Mouse (Mus musculus) MEL (cell line): ENCODE data around the gene Kctd17. TPM values are rescaled to one million over a fixed set of nuclear protein-coding genes. Genes with fewer than 3 reads are reported as not detected.

Experiments used
- DNase-seq: peaks from one replicate; pipeline ENCODE4 v3.0.0; 2011; ENCODE audit warnings: low read depth, low spot score
- H3K27ac ChIP-seq: 2 replicates; pipeline ENCODE4 v1.5.1; 2012; ENCODE audit warnings: low read depth, mild to moderate bottlenecking, control low read depth, low read length, moderate library complexity; ENCODE audit not compliant: control insufficient read depth
- H3K27me3 ChIP-seq, 2 experiments: fragments of 150-350 bp in 1 of 2; sonication (generic) in 1 of 2; 2 replicates each; pipeline ENCODE4 v1.6.1; 2012; ENCODE audit warnings: low read length in 2 of 2, mild to moderate bottlenecking in 2 of 2, improper control_type of control experiment in 1 of 2, moderate library complexity in 1 of 2; ENCODE audit not compliant: insufficient read depth in 2 of 2, control insufficient read depth in 1 of 2
- H3K36me3 ChIP-seq, 2 experiments: 2 replicates each; pipeline ENCODE4 v1.6.1; 2012 to 2014; ENCODE audit warnings: low read length in 2 of 2, improper control_type of control experiment in 1 of 2, inconsistent platforms in 1 of 2, mild to moderate bottlenecking in 1 of 2; ENCODE audit not compliant: insufficient read depth in 2 of 2, control insufficient read depth in 1 of 2
- H3K4me1 ChIP-seq, 2 experiments: fragments of 150-350 bp in 1 of 2; sonication (generic) in 1 of 2; 2 replicates each; pipeline ENCODE4 v1.6.1; 2012; ENCODE audit warnings: low read length in 2 of 2, improper control_type of control experiment in 1 of 2, mild to moderate bottlenecking in 1 of 2; ENCODE audit not compliant: insufficient read depth in 2 of 2, control insufficient read depth in 1 of 2
- H3K4me3 ChIP-seq, 2 experiments: fragments of 150-350 bp in 1 of 2; sonication (generic) in 1 of 2; 2 replicates each; pipeline ENCODE4 v1.5.1; 2012; ENCODE audit warnings: low read depth in 2 of 2, low read length in 2 of 2, mild to moderate bottlenecking in 2 of 2, moderate library complexity in 2 of 2, control low read depth in 1 of 2, improper control_type of control experiment in 1 of 2; ENCODE audit not compliant: control insufficient read depth in 1 of 2, insufficient read depth in 1 of 2
- H3K79me2 ChIP-seq: 2 replicates; pipeline ENCODE4 v1.6.1; 2012; ENCODE audit warnings: mild to moderate bottlenecking, low read length, moderate library complexity; ENCODE audit not compliant: control insufficient read depth, poor library complexity, insufficient read depth
- H3K9ac ChIP-seq: 2 replicates; pipeline ENCODE4 v1.6.1; 2012; ENCODE audit warnings: low read depth, mild to moderate bottlenecking, control low read depth, low read length, moderate library complexity; ENCODE audit not compliant: control insufficient read depth, poor library complexity, severe bottlenecking
- H3K9me3 ChIP-seq: fragments of 150-350 bp; sonication (generic); replicated peaks from 2 replicates; pipeline ENCODE4 v1.6.1; 2012; ENCODE audit warnings: mild to moderate bottlenecking, low read length, improper control_type of control experiment, moderate library complexity; ENCODE audit not compliant: insufficient read depth
- BHLHE40 ChIP-seq: IDR thresholded peaks from 2 replicates; pipeline ENCODE4 v1.6.1; 2012; ENCODE audit warnings: low read depth, mild to moderate bottlenecking, inconsistent platforms, low read length, improper control_type of control experiment, borderline replicate concordance
- CHD2 ChIP-seq: IDR thresholded peaks from 2 replicates; pipeline ENCODE4 v1.6.1; 2011; ENCODE audit warnings: low read length, improper control_type of control experiment
- E2F4 ChIP-seq: IDR thresholded peaks from 2 replicates; pipeline ENCODE4 v1.6.1; 2011; ENCODE audit warnings: low read depth, low read length, improper control_type of control experiment, borderline replicate concordance
- ELF1 ChIP-seq: IDR thresholded peaks from 2 replicates; pipeline ENCODE4 v1.6.1; 2014; ENCODE audit warnings: low read depth, mild to moderate bottlenecking, inconsistent platforms, low read length, improper control_type of control experiment, moderate library complexity
- ETS1 ChIP-seq: IDR thresholded peaks from 2 replicates; pipeline ENCODE4 v1.6.1; 2012; ENCODE audit warnings: low read depth, mild to moderate bottlenecking, inconsistent platforms, low read length, improper control_type of control experiment, moderate library complexity
- GABPA ChIP-seq: IDR thresholded peaks from 2 replicates; pipeline ENCODE4 v1.6.1; 2012; ENCODE audit warnings: low read depth, mild to moderate bottlenecking, inconsistent platforms, low read length, improper control_type of control experiment, moderate library complexity
- MAFK ChIP-seq: IDR thresholded peaks from 2 replicates; pipeline ENCODE4 v1.6.1; 2011; ENCODE audit warnings: low read depth, mild to moderate bottlenecking, low read length, improper control_type of control experiment, borderline replicate concordance
- MAX ChIP-seq: IDR thresholded peaks from 2 replicates; pipeline ENCODE4 v1.6.1; 2011; ENCODE audit warnings: low read length, improper control_type of control experiment
- MAZ ChIP-seq: IDR thresholded peaks from 2 replicates; pipeline ENCODE4 v1.6.1; 2012; ENCODE audit warnings: low read depth, mild to moderate bottlenecking, inconsistent platforms, low read length, improper control_type of control experiment
- MEF2A ChIP-seq: IDR thresholded peaks from 2 replicates; pipeline ENCODE4 v1.6.1; 2014; ENCODE audit warnings: low read depth, mild to moderate bottlenecking, inconsistent platforms, low read length, improper control_type of control experiment; ENCODE audit not compliant: poor library complexity, insufficient replicate concordance, severe bottlenecking; ENCODE audit errors: extremely low read depth
- MXI1 ChIP-seq: IDR thresholded peaks from 2 replicates; pipeline ENCODE4 v1.6.1; 2011; ENCODE audit warnings: mild to moderate bottlenecking, low read depth, low read length, improper control_type of control experiment
- MYC ChIP-seq: IDR thresholded peaks from 2 replicates; pipeline ENCODE4 v1.6.1; 2011; ENCODE audit warnings: low read depth, mild to moderate bottlenecking, low read length, improper control_type of control experiment, moderate library complexity
- POLR2A ChIP-seq, 2 experiments: IDR thresholded peaks; 2 replicates each; pipeline ENCODE4 v1.6.1; 2011 to 2012; ENCODE audit warnings: low read length in 2 of 2, mild to moderate bottlenecking in 2 of 2, control low read depth in 1 of 2, improper control_type of control experiment in 1 of 2, low read depth in 1 of 2, moderate library complexity in 1 of 2; ENCODE audit not compliant: control insufficient read depth in 1 of 2, insufficient read depth in 1 of 2, poor library complexity in 1 of 2
- POLR2AphosphoS5 ChIP-seq: IDR thresholded peaks from 2 replicates; pipeline ENCODE4 v1.6.1; 2012; ENCODE audit warnings: low read depth, borderline replicate concordance, mild to moderate bottlenecking, inconsistent platforms, low read length, moderate library complexity, mixed read lengths
- SIN3A ChIP-seq: IDR thresholded peaks from 2 replicates; pipeline ENCODE4 v1.6.1; 2012; ENCODE audit warnings: low read length, improper control_type of control experiment, inconsistent platforms
- SMC3 ChIP-seq: IDR thresholded peaks from 2 replicates; pipeline ENCODE4 v1.6.1; 2011; ENCODE audit warnings: low read depth, low read length, improper control_type of control experiment
- TAL1 ChIP-seq: IDR thresholded peaks from 2 replicates; pipeline ENCODE4 v1.6.1; 2012; ENCODE audit warnings: mild to moderate bottlenecking, inconsistent platforms, low read length, moderate library complexity, mixed read lengths
- TBP ChIP-seq: IDR thresholded peaks from 2 replicates; pipeline ENCODE4 v1.8.0; 2011; ENCODE audit warnings: low read depth, low read length, improper control_type of control experiment
- TCF12 ChIP-seq: IDR thresholded peaks from 2 replicates; pipeline ENCODE4 v1.6.1; 2014; ENCODE audit warnings: low read depth, mild to moderate bottlenecking, inconsistent platforms, low read length, improper control_type of control experiment, moderate library complexity
- UBTF ChIP-seq: IDR thresholded peaks from 2 replicates; pipeline ENCODE4 v1.6.1; 2012; ENCODE audit warnings: low read depth, mild to moderate bottlenecking, inconsistent platforms, low read length, improper control_type of control experiment, moderate library complexity, borderline replicate concordance; ENCODE audit not compliant: insufficient read depth
- USF1 ChIP-seq: IDR thresholded peaks from 2 replicates; pipeline ENCODE4 v1.6.1; 2014; ENCODE audit warnings: low read depth, mild to moderate bottlenecking, inconsistent platforms, low read length, improper control_type of control experiment, moderate library complexity
- USF2 ChIP-seq, 2 experiments: IDR thresholded peaks; 2 replicates each; pipeline ENCODE4 v1.6.1; 2011 to 2012; ENCODE audit warnings: improper control_type of control experiment in 2 of 2, low read length in 2 of 2, borderline replicate concordance in 1 of 2, inconsistent platforms in 1 of 2, low read depth in 1 of 2, mild to moderate bottlenecking in 1 of 2; ENCODE audit not compliant: insufficient read depth in 1 of 2
- ZKSCAN1 ChIP-seq: IDR thresholded peaks from 2 replicates; pipeline ENCODE4 v1.6.1; 2012; ENCODE audit warnings: low read depth, mild to moderate bottlenecking, inconsistent platforms, low read length, improper control_type of control experiment, moderate library complexity
- ZMIZ1 ChIP-seq: IDR thresholded peaks from 2 replicates; pipeline ENCODE4 v1.6.1; 2012; ENCODE audit warnings: low read depth, mild to moderate bottlenecking, inconsistent platforms, low read length, improper control_type of control experiment, moderate library complexity
- ZNF384 ChIP-seq: IDR thresholded peaks from 2 replicates; pipeline ENCODE4 v1.6.1; 2012; ENCODE audit warnings: low read depth, mild to moderate bottlenecking, inconsistent platforms, low read length, improper control_type of control experiment
- polyA plus RNA-seq, 2 experiments: library from polyadenylated mRNA; stranded (reverse) in 1 of 2; unstranded in 1 of 2; fragments of >175 nt in 1 of 2; fragments of >200 nt in 1 of 2; gene quantifications; 2 replicates each; pipeline versions ENCODE4 v1.2.1 to v1.2.4; 2012; ENCODE audit warnings: low replicate concordance in 2 of 2, low read depth in 1 of 2; ENCODE audit not compliant: insufficient read length in 2 of 2, insufficient read depth in 1 of 2, missing spikeins in 1 of 2
- total RNA-seq: library from RNA; depleted of rRNA; stranded (reverse); fragments of 300-350 nt; gene quantifications from 2 replicates; pipeline ENCODE4 v1.2.3, GENCODE M21; 2012

Kctd17 gene
- total and polyA plus RNA-seq, 3 experiments = not detected

DNA sequence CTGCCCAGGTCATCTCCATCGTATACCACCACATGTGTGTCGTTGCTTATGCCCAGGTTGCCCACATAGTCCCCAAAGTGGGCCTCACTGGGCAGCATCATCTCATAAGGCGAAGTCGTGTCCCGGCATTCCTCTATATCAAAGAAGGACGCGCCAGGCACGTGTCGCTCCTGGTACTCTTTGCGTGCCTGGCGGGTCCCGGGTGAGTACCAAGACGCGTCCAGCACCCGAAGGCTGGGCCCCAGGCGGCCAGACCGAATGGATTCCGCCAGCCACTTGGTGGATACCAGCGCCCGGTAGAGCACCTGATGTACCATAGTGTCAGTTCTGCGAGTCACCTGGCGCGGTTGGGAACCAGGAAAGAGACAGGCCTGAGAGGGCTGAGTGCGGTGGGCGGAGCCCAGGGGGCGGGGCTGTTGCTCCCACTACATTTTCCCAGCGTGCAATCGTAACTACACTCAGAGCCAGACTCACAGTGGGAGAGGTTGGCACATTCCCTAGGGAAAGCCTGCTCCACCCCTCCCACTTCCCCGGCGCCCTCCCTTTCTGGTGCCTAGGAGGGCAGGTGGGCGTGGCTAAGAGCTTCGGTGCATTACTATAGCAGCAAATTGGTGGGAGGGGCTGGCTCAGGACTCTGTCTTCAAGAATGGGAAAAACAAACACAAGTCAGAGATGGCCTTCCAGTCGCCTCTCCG, 22.7 kb upstream of the Kctd17 start, which contains the start of gene Tst:
TSS of gene Tst (minus strand) at position 391 of the 695 bp plus-strand sequence.
- peak within 1 kb of the TSS; percentile 93 to 96 for H3K4me3 ChIP-seq
- H3K9ac ChIP-seq = peak within 1 kb of the TSS; percentile 96
- H3K27ac ChIP-seq = peak within 1 kb of the TSS; percentile 96
- peaks cover 12 to 36% of the 10 kb centered on the region in 2 experiments for H3K4me1 ChIP-seq
- TF ChIP-seq MEF2A (no peak), MAFK (no peak), CHD2 (no peak), ZNF384 (no peak), USF2 (IDR thresholded peaks at IDR 0.05; ENCODE audit: borderline replicate concordance in 1 of 2, insufficient read depth in 1 of 2, low read depth in 1 of 2, low read length in 2 of 2) (no peak), TBP (no peak), TCF12 (0 out of 2 replicates have a peak, but pooled peaks have one; percentile 13), MAZ (peak; percentile 27; the same call in 1 of the 2 replicates), ZKSCAN1 (no peak), MXI1 (peak; percentile 94), ZMIZ1 (peak; percentile 29; the same call in 1 of the 2 replicates), E2F4 (no peak), ELF1 (peak; percentile 43; the same call in 1 of the 2 replicates), BHLHE40 (peak; percentile 54), TAL1 (no peak), SIN3A (0 out of 2 replicates have a peak, but pooled peaks have one; percentile 35), MAX (peak; percentile 57), SMC3 (no peak), POLR2AphosphoS5 (no peak), POLR2A (IDR thresholded peaks at IDR 0.05; ENCODE audit: control insufficient read depth in 1 of 2, insufficient read depth in 1 of 2, low read depth in 1 of 2, low read length in 2 of 2, poor library complexity in 1 of 2) (no peak; a peak in 1 of 4 replicates), UBTF (no peak), MYC (peak; percentile 66; the same call in 1 of the 2 replicates), GABPA (no peak), ETS1 (no peak), USF1 (peak; percentile 36; the same call in 1 of the 2 replicates)
- peaks cover 0 to 22% of the 10 kb centered on the region in 2 experiments; a peak in 2 of 4 replicates for H3K36me3 ChIP-seq
- peak; percentile 87 for DNase-seq
- H3K79me2 ChIP-seq = peaks cover 9% of the 10 kb centered on the region; the same call in 1 of the 2 replicates
- H3K9me3 ChIP-seq = no peaks in the 10 kb centered on the region
- H3K27me3 ChIP-seq = no peaks in the 10 kb centered on the region
